Mouse (Mus musculus): ENCODE data around the gene Hdgfl2.
"Not testable (repeated sequence)": the region's sequence is repeated elsewhere in the genome, so short reads cannot be mapped to it uniquely, and the experiment has no call there.

The Hdgfl2 gene

DNA sequence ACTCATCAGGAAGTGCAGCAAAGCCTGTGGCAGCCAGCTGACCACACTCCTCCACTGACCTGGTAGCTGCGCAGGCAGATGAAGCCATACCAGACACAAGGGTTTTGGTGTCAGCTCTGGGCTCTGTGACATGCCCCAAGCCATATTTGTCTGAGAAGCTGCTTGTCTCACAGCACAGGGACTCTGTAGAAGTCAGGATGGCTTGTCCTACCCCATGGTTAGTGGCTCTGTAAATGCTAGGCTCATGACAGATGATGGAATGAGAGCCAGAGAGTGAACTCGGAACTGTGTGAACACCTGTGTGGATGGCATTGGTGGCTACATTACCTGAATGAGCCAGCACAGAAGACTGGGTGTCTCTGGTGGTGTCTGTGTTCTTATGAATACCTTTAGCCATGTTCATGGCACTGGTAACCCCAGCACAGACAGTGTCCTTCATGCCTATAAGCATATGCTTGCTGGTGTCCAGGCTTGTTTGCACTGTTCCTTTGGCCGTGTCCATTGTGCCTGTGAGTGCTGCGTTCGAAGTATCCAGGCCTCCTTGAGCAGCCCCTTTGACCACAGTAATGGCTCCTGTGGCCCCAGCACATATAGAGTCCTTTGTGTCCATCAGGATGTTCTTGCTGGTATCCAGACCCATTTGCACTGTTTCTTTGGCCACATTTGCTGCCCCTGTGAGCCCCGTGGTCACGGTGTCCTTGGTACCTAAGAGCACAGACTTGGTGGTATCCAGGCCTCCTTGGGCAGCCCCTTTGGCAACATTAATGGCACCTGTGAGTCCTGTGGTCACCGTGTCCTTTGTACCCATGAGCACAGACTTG, 24.2 kb downstream of the Hdgfl2 start:
- DNase-seq (ENCODE audit: low spot score in 2 of 2): no peak

DNA sequence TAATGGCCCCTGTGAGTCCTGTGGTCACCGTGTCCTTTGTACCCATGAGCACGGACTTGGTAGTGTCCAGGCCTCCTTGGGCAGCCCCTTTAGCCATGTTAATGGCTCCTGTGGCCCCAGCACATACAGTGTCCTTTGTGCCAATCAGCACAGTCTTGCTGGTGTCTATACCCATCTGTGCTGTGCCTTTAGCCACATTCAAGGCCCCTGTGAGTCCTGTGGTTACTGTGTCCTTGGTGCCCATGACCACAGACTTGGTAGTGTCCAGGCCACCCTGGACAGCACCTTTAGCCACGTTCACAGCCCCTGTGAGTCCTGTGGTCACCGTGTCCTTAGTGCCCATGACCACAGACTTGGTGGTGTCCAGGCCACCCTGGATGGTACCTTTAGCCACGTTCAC, 25.4 kb downstream of the Hdgfl2 start:
- DNase-seq (ENCODE audit: low spot score in 2 of 2): not testable (repeated sequence)

DNA sequence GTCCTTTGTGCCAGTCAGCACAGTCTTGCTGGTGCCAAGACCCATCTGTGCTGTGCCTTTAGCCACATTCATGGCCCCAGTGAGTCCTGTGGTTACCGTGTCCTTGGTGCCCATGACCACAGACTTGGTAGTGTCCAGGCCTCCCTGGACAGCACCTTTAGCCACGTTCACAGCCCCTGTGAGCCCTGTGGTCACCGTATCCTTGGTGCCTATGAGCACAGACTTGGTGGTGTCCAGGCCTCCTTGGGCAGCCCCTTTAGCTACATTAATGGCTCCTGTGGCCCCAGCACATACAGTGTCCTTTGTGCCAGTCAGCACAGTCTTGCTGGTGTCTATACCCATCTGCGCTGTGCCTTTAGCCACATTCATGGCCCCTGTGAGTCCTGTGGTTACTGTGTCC, 27.0 kb downstream of the Hdgfl2 start:
- not testable (repeated sequence) for DNase-seq (ENCODE audit: low spot score in 2 of 2)

DNA sequence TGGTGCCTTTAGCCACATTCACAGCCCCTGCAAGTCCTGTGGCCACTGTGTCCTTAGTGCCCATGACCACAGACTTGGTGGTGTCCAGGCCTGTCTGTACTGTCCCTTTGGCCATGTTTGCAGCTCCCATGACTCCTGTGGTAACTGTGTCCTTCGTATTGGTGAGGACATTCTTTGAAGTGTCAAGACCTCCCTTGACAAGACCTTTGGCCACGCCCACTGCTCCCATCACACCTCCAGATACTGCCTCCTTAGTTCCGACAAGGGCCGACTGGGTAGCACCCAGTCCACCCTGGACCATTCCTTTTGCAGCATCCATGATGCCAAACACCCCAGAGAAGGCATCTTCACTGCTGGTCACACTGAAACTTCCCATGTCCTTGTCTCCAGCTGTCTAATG, 27.5 kb downstream of the Hdgfl2 start:
- DNase-seq (ENCODE audit: low spot score in 2 of 2): no peak

DNA sequence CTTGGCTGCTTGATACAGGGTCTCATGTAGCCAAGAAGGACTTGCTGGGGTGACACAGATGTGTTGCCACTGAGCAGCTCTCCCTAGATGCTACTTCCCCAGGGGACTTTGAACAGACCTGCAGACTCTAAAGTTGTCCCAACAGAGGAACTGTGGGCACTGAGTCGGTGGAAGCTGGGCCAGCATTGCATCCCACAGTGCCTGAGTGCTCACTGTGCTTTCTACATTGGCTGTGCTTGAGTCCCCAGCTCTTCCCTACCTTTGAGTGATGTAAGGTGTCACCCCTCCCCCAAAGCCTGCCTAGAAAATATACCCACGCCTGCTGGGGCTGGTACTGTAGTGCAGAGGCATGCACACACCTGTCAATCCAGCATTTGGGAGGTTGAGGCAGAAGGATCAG, 28.3 kb downstream of the Hdgfl2 start:
- no peak for DNase-seq (ENCODE audit: low spot score in 2 of 2)

DNA sequence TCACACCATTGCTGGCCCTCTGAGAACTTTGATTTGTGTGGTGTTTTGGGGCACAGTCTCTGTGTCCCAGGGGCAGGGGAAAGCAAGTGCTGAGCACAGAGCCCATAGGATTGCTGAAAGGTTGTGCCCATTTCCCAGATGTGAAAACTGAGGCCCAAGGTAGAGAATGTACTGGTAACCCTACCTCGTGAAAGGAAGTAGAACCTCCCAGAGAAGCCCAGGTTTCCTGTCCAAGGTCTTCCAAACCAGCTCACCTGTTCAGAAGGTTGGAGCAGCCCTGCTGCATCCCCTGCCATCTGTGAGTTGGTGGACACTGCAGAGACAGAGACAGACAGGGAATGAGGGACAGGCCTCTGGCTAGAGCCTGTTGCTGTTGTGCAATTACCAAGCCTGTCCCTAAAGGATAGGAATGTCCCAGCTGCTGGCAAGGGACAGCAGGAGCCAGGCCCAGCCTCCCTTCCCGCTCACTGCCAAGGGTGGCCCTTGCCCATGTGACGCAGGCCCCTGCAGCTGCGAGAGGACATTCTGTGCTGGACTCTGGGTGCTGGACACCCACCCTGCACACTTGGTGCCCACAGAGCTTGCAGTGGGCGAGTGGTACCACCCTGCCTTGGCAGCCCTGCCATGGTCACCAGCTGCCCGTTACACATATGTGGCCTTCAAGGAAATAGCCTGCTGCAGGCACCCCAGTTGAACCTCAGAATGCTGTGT, 29.1 kb downstream of the Hdgfl2 start:
- no peak for DNase-seq (ENCODE audit: low spot score in 2 of 2)

DNA sequence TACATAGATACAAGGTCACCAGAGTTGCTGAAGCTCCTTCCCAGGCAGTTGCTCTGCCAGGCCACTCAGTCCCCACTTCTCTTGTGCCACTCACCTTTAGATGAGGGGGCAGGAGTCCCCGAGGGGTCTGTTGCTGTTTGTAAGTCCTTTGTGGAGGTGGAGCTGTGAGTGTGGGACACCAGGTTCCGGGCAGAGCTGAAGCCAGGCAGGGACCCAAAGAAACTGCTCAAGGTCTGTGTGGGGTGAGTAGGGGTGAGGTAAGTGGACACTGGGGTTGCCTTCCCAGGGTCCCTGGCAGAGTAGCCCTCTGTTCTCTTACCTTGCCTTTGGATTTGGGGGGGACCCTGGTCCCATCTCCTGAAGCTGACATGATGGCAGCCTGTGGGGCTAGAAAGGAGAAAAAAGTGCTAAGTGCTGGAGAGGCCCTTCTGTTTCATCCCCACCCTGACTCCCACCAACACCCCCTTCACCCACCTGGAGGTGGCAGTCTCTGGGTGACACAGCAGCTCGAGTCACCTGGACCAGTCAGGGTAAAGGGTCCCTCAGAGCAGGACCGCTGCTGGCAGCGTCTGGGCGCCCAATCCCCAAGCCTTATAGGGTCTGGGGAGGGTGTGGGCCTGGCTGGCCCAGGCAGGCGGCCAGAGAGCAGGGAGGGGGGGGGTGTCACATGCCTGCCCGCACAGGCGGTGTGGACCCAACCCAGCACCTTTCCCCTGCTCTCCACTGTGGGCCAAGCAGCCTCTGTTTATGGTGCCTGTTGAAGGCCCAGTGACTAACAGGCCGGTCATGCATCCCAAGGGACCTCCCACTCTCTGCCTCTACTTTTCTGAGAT, 30.0 kb downstream of the Hdgfl2 start, which contains the start of gene Plin4:
Plin4 (minus strand) TSS at position 585 of the 833 bp plus-strand sequence.
- DNase-seq (ENCODE audit: low spot score in 2 of 2): no peak

DNA sequence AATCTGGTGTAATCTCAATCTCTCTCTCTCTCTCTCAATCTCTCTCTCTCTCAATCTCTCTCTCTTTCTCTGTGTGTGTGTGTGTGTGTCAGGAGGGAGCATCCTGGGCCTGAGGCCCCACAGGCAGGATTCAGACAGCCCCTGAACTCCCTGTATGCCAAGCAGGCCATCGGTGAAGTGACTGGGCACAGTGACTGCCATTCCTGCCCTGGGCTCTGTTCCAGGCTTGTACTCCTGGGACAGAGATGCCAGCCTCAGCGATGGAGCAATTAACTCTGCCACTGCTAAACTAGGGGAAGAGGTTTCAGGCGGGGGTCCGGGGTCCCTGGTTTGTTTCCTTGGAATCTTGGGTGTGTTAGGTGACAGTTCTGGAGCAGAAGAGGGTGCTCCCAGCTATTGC, 31.1 kb downstream of the Hdgfl2 start:
- no peak for DNase-seq (ENCODE audit: low spot score in 2 of 2)

DNA sequence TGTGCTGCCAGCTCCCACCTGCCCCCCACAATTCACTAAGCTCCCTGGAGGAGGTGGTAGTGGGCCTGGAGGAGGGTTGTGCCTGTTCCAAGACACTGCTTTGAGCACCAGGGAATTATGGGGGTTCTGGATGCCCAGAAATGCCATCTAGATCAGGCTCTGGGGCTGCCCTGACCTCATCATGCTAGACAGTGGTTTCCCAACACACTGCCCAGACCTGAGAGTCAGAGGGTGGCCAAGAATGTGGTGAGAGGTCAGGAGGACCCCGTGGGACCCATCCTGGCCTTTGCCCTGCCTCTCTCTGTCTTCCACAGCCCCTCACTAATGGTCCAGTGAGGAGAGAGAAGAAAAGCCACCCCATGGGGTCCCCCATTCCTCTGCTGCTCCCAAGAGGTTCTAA, 31.6 kb downstream of the Hdgfl2 start:
- no peak for DNase-seq (ENCODE audit: low spot score in 2 of 2)

DNA sequence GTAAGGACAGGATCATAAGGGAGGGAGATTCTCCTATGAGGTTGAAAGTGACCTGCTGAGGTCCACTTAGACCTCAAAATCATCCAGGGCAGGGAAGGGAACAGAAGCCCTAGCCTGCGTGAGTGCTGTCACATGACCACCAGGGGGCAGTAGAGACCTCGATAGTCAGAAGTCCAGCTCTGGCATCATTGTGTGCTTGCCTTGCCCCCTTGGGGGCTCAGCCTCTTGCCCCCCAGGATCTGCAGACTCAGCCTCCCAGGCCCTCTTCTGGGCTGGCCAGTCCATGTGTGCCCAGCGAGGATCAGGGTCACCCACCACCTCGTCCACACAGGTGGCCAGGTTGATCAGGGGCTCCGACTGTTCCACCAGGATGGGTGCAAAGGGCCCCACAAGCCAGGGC, 32.4 kb downstream of the Hdgfl2 start:
- DNase-seq (ENCODE audit: low spot score in 2 of 2): peak in 1 of 2 experiments; percentile 43

DNA sequence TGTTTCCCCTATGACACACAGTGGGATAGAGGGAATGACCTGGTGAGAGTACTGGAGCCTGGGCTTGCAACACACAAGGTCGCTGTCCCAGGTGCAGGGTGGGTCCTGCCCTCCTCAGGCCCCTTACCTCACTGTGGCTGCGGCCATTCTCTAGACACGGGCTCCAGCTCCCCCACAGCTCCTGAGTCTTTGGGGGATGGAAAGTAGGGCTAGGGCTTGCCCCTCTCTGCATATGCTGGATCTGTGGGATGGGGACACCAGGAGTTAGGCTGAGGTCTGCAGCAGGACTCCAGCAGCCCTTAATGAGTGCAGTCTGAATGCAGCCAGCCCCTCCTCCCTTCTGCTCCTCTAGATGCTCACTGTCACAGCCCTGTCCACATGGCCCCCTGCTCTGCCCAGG, 33.3 kb downstream of the Hdgfl2 start:
- no peak for DNase-seq (ENCODE audit: low spot score in 2 of 2)

DNA sequence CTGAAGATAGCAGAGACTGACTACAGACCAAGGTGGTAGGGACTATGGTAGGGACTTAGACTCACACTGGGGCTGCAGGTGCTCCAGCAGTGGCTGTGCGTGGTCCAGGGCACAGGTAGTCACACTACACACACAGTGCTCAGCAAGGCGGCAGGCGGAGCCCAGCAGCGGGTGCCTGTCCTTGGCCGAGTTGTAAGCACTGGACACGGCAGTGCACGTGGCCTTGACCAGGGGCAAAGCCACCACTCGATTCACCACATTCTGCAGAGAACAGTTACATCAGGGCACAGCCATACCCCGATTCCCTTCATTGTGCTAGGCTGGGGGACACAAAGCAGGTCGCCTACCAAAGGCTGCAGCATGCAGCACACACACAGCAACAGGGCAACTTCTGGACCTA, 36.8 kb downstream of the Hdgfl2 start:
- no peak for DNase-seq (ENCODE audit: low spot score in 2 of 2)

DNA sequence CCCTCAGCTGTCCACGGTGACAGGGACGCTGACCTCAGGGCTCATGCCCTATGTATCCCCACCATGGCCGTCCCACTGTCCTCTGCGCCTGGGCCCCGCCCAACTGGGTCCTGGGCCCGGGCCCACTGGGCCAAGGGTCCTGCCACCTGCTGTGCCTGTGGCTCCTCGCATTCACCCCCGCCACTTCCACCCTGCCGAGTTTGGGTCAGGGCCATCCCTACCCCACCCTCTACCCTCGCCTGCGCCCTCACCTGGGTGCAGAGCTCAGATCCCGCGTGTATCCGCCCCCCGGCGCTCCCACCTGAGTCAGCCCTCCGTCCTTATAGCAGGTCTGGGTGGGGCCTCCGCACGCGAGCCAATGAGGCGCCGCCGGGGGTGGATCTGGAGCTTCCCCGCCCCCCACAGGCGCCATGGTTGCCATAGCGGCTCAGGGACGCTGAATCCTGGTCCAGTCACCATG, 37.8 kb downstream of the Hdgfl2 start, which contains the start of gene Plin5:
Plin5 (minus strand) TSS at position 346 of the 460 bp plus-strand sequence.
- DNase-seq (ENCODE audit: low spot score in 2 of 2): no peak

DNA sequence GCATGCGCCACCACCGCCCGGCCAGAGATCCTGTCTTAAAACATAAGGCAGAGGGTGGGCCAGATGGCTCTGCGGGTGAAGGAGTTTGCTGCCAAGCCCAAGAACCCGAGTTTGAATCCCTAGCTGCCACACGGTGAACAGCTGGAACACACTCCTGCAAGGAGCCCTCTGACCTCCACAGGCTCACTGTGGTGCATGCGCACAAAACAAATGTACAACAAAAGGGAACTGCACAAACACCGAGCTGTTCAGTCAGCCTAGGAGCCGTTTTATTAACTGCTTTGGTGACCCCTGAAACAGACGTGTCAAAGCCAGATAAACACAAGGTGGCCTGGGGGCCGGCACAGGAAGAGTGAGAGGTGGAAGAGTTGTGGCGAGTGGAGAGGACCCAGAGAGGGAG, 40.0 kb downstream of the Hdgfl2 start:
- DNase-seq (ENCODE audit: low spot score in 2 of 2): no peak

DNA sequence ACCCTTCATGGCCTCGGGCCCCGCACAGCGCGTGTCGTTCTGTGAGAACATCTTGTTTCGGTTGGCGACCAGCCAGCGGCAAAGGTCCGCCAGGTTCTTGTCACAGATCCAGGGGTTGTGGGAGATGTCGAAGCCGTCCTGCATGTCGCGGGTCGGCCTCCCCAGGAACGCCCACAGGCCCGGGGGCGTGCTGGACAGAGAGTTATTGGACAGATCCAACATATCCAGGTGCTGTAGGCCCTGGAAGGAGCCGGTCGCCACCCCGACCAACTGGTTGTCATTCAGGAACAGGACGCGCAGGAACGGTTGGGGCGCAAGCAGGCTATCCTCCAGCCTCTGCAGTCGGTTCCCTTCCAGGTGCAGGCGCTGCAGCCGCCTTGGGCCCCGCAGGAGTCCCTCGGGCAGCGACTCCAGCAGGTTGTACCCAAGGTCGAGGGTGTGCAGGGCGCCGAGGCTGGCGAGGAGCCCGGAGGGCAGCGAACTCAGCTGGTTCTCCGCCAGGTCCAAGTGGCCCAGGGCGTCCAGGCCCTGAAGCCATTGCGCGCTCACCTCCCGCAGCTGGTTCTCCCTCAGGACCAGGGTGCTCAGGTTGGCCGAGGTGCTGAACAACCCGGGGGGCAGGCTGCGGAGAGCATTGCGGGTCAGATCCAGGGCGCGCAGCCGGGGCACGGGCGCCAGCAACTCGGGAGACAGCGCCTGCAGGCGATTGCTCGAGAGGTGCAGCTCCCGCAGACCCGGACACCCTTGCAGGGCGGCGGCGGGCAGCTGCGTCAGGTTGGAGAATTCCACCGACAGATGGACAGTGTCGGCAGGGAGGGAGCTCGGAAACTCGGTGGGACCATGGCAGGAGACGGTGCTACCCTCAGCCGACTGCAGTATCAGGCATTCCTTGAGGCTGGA, 40.8 kb downstream of the Hdgfl2 start:
- no peak for DNase-seq (ENCODE audit: low spot score in 2 of 2)

DNA sequence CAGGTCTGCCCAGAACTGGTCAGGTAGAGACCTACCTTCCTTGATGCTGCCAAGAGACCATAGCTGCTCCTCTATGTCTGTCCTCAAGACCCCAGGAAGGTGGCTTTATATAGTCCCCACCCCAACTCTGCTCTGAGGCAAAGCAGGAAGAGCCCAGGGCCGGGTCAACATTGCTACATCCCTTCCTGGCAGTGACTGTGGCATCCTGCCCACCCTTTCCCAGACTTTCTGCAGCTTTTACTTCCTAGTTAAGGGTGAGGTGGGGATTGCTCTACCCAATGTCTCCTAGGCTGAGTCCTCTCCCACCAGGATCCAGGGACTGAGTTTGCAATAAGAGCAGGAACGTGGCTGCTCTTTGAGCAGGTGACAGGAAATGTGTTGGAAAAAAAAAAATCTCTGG, 42.4 kb downstream of the Hdgfl2 start, which contains the start of gene Lrg1:
Lrg1 (minus strand) TSS at position 176 of the 400 bp plus-strand sequence.
- no peak for DNase-seq (ENCODE audit: low spot score in 2 of 2)

DNA sequence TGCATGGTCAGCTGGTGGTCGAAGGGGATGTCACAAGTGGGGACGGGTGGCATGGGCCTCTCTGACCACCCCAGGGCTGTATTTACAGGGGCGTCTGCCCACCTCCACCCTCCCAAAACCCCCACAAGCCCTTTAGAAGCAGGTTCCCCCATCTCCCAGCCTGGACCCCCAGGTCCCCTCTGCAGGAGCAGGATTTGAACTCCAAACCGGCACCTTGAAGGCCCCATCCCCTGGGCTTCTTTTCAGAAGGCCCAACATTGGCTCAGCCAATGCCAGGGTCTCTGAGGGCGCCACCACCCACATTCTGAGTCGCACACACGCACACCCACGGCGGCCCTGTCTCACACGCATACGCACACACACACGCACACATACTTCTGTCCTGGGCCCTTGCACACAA, 43.7 kb downstream of the Hdgfl2 start:
- DNase-seq (ENCODE audit: low spot score in 2 of 2): no peak

DNA sequence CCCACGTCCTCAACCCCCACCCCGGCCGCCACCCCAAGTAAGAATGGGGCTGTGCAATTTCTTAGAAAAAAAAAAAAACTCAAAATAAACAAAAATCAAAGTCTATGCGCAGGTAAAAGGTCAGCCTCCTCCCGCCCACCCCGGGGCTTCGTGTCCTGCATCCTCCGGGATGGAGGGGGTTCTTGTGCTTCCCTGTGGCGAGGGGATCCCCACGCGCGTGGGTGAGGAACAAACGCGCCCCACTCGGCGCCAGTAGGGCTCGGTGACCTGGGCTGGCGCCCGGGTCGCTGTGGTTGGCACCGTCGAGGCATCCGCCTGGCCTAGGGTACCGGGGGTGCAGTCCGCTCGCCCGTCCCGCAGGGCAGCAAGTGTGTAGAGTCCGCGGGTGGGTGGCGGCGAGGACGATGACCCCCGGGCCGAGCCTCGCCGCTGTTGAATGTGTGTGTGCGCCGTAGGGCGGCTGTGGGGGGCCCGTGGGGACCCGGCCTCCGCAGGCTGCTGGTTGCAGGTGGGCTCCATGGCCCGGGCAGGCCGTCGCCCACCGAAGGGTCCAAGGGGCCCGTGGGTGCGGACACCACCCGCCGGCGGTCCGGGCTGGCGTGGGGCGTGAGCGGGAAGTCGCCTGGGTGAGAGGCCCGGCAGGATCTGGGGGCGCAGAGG, 44.4 kb downstream of the Hdgfl2 start:
- no peak for DNase-seq (ENCODE audit: low spot score in 2 of 2)

DNA sequence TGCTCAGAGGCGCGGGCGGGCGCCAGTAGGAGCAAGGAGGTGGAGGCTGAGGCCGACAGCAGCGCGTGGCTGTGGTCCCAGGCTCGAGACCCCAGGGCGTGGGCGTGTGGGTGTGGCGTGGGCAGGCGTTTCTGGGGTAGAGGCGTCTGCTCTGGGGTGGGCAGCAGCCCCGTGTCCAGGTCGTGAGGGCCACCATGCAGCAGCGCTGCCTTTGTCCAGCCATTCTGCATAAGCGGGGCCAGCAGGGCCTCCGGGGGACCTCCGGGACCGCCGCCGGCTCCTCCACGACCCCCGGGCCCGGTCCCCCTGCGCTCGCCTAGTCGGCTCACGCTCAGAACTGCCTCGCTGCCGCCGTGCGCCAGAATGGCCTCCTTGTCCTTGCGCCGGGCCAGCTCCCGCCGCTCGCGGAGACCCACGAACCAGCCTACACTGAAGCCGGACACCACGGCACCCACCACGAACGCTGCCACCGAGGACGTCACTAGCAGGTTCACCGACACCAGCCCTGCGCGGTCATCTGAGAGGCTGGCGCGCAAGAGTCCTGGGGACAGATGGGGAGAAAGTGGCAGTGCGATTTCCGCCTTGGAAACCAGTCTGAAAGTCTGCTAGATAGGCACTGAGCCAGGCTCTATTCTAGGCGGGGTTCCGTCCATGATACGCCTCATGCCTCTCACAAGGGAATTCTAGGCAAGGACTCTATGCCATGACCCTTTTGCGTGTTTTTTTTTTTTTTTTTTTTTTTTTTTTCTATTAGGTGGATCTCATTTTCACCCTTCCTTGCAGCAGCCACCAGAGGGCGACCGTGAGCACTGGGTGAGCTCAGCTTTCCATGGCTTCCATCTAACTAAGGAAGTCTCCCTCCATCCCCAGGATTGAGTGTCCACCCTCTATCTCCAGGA, 45.2 kb downstream of the Hdgfl2 start:
- no peak for DNase-seq (ENCODE audit: low spot score in 2 of 2)
